Comparison of ENCODE assay signal across 9 mouse cellular contexts in the genomic region with DNA sequence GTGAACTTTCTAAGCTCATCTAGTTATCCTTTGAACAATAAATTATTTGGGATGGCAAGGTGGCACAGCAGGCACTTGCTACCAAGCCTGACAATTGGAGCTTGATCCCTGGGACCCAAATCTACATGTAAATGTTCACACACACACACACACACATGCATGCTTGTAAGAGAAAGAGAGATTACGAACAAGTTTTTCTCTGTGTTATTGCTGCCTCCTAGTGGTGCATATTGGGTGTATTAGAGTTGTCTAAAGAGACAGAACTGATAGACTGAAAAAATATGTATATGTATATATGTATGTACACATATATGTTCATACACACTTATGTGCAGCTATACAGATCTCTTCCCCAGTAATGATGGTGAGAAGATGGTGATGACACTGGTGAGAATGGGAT. TPM values are rescaled to one million over a fixed set of nuclear protein-coding genes. Genes with fewer than 3 reads are reported as not detected.
DNase-seq lines count a peak whose midpoint lies in the region; ATAC-seq and TF ChIP-seq lines count a peak whose summit lies in the region.
"Had no signal": no experiment of that assay in that cellular context is flagged by ENCODE, and none has a peak within 500 bp of the region (broad histone marks: within the 10 kb centered on the region; RNA-seq: fewer than 3 reads in every experiment).

No protein-coding gene starts in this region.

- 0 out of 2 replicates have a peak, but pooled peaks have one; percentile 13 for TF ChIP-seq CTCF in kidney, adult 2 months (conservative IDR thresholded peaks at IDR 0.05; ENCODE audit: insufficient read depth, insufficient read length, low read depth, low read length)

- H3K27ac ChIP-seq in kidney, adult 2 months (ENCODE audit: insufficient read depth, low read depth, low read length) = no peak overlapping the region
- no peak overlapping the region for H3K27ac ChIP-seq in heart, embryonic 12.5 days (ENCODE audit: poor library complexity, severe bottlenecking)
- H3K27ac ChIP-seq: neural tube, embryonic 12.5 days had no signal

- no peaks in the 10 kb centered on the region for H3K9me3 ChIP-seq in heart, embryonic 12.5 days (replicated peaks)
- H3K9me3 ChIP-seq: neural tube, embryonic 12.5 days had no signal

- no peak overlapping the region for H3K4me2 ChIP-seq in heart, embryonic 12.5 days
- H3K4me2 ChIP-seq: neural tube, embryonic 12.5 days had no signal

- no peak overlapping the region for H3K4me3 ChIP-seq in kidney, adult 2 months (ENCODE audit: insufficient read depth, low read depth, low read length)
- H3K4me3 ChIP-seq in heart, embryonic 12.5 days = no peak overlapping the region
- H3K4me3 ChIP-seq: neural tube, embryonic 12.5 days had no signal

- 28% methylated on average over 1 of the region's 1 CpGs for WGBS in kidney, adult 2 months
- WGBS in heart, embryonic 12.5 days = 35% methylated on average over 1 of the region's 1 CpGs

- H3K36me3 ChIP-seq in kidney, adult 2 months (ENCODE audit: control insufficient read depth, insufficient read depth, low read length) = no peaks in the 10 kb centered on the region
- no peaks in the 10 kb centered on the region for H3K36me3 ChIP-seq in heart, embryonic 12.5 days
- H3K36me3 ChIP-seq: neural tube, embryonic 12.5 days had no signal

- no peak overlapping the region for H3K9ac ChIP-seq in heart, embryonic 12.5 days
- H3K9ac ChIP-seq: neural tube, embryonic 12.5 days had no signal

- H3K27me3 ChIP-seq in kidney, adult 2 months (replicated peaks; ENCODE audit: control insufficient read depth, insufficient read depth, low read length) = no peaks in the 10 kb centered on the region
- H3K27me3 ChIP-seq in heart, embryonic 12.5 days (replicated peaks) = peaks cover 10% of the 10 kb centered on the region; the same call in 1 of the 2 replicates

- ATAC-seq in granulocyte monocyte progenitor cell, adult 5-6 weeks (replicated peaks; ENCODE audit: poor library complexity, severe bottlenecking) = peak; percentile 53; the same call in 1 of the 2 replicates
- no peak for ATAC-seq in monocyte, adult 5-6 weeks (replicated peaks; ENCODE audit: insufficient number of reproducible peaks, low FRiP score, low TSS enrichment, poor library complexity, severe bottlenecking)
- ATAC-seq in heart, embryonic 12.5 days (ENCODE audit: insufficient number of reproducible peaks, low FRiP score) = no peak

- no peak for TF ChIP-seq POLR2A in kidney, adult 2 months (IDR thresholded peaks at IDR 0.05; ENCODE audit: low read depth, low read length)

- DNase-seq in kidney, adult 2 months = peak; percentile 24
- DNase-seq in kidney, adult 8-10 months = no peak
- DNase-seq in 3T3-L1 (ENCODE audit: low read depth, low spot score) (peak; percentile 82), MEL-GATA-1-ER (ENCODE audit: extremely low read depth, low read depth) (peak; percentile 72)
- no peak for DNase-seq in ovary, adult 18-20 months (ENCODE audit: low spot score)

- H3K4me1 ChIP-seq in kidney, adult 2 months (ENCODE audit: control insufficient read depth, insufficient read depth, low read length) = no peaks in the 10 kb centered on the region
- 0 out of 2 replicates have a peak, but pooled peaks cover 3% of the 10 kb centered on the region for H3K4me1 ChIP-seq in heart, embryonic 12.5 days (replicated peaks)

RNA-seq across cellular contexts. Expression of a gene that starts 6.5 kb away (rescaled TPM):
- polyA plus RNA-seq in kidney, adult 2 months (2012; rRNA removed) = 0.23 and 0.34 TPM in 2 replicates
- total RNA-seq in granulocyte monocyte progenitor cell, adult 5-6 weeks (2014; fragmentation: Nextera tagmentation) = 5.0 TPM in 1 of 2 replicates, not detected in the other
- not detected in 2 replicates for total RNA-seq in granulocyte monocyte progenitor cell, adult 5-6 weeks (2017)
- 2.1 TPM in 1 of 3 replicates, not detected in the others for total RNA-seq in monocyte, adult 5-6 weeks (2017)
- polyA plus RNA-seq in heart, embryonic 12.5 days (2016; fragmentation: Nextera tagmentation; extraction: Ambion mirVana) = 7.9 and 8.7 TPM in 2 replicates

Comparison
In these comparisons a context has a peak if more than half of its experiments do, and no peak if none do; other contexts are left out.
1. DNase-seq: peak in kidney, adult 2 months (single experiment), 3T3-L1 (single experiment) and MEL-GATA-1-ER (single experiment); none in kidney, adult 8-10 months (0 of 2) and ovary, adult 18-20 months (single experiment).